Mouse (Mus musculus): Measurements from ENCODE around the gene Eef1a2. TPM values are rescaled to one million over a fixed set of nuclear protein-coding genes. Genes with fewer than 3 reads are reported as not detected.
"Not testable (repeated sequence)": the region's sequence is repeated elsewhere in the genome, so short reads cannot be mapped to it uniquely, and the experiment has no call there.

Eef1a2 gene
- 1,000 to 10,000 TPM in 1 of 2 experiments, 100 to 1,000 TPM in 1; 981 to 1,021 TPM for total RNA-seq (2021)
- long read RNA-seq, experiment 1, transcript Eef1a2-201 (8 exons, 2,084 nt): major isoform, 133 of 169 reads
- long read RNA-seq, experiment 1, partial matches to known transcripts: 31 of 169 reads
- long read RNA-seq, experiment 1, other reads (novel, unspliced or antisense): 5 of 169 reads
- long read RNA-seq, experiment 2, transcript Eef1a2-201 (8 exons, 2,084 nt): major isoform, 99 of 129 reads
- long read RNA-seq, experiment 2, partial matches to known transcripts: 24 of 129 reads
- long read RNA-seq, experiment 2, other reads (novel, unspliced or antisense): 6 of 129 reads

GRCm38 (mm10) chr2:181156248-181157121, at the start of gene Eef1a2:
Gene Eef1a2 (minus strand): TSS chr2:181157014.
- peak; percentile 39 to 49 for DNase-seq
- intact Hi-C loops (cut with DNase I): no loop called here

DNA sequence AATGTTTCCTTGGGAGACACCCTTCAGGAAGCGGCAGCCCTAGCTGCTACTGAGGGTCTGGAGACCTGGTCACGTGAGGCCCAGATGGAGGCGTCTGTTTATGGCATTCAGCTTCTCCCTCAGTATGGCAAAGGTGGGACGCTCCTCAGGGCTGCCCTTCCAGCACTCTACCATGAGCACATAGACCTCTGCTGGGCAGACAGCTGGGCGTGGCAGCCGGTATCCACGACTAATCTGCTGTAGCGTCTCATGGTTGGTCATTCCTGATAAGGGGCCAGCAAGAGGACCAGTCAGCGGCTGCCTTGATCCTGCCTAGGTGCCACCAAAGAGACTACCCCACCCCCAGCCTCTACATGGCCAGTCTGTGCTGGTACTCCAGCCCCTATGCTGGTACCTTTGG, 49.3 kb upstream of the Eef1a2 start:
- DNase-seq: no peak
- intact Hi-C loops (cut with DNase I): no loop called here

GRCm38 (mm10) chr2:181205678-181206077, 48.9 kb upstream of the Eef1a2 start:
- DNase-seq: no peak
- intact Hi-C loops (cut with DNase I): no loop called here

GRCm38 (mm10) chr2:181202886-181203285, 46.1 kb upstream of the Eef1a2 start:
- intact Hi-C loops (cut with DNase I): no loop called here
- no peak for DNase-seq

GRCm38 (mm10) chr2:181202422-181202821, 45.6 kb upstream of the Eef1a2 start, which contains the start of gene Ptk6:
Gene Ptk6 (minus strand): TSS chr2:181202789.
- DNase-seq: no peak
- intact Hi-C loops (cut with DNase I): no loop called here

DNA sequence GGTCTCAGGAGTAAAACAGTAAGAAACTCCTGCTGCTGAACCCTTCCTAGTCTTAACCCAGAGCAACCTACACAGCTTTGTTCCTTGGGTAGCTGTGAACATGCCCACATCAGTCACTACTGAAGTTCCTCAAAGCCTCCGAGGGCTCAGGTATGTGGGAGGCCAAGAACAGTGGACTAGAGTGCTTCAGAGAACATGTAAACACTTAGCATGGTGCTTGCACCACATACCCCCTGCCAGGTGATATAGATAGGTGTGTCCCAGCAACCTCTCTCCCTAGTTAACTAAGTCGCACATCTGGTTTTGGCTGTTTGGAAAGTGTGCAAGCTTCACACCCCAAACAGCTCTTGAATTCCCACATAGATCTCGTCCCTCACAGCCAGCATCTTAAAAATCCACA, 44.8 kb upstream of the Eef1a2 start:
- intact Hi-C loops (cut with DNase I): no loop called here
- DNase-seq: no peak

DNA sequence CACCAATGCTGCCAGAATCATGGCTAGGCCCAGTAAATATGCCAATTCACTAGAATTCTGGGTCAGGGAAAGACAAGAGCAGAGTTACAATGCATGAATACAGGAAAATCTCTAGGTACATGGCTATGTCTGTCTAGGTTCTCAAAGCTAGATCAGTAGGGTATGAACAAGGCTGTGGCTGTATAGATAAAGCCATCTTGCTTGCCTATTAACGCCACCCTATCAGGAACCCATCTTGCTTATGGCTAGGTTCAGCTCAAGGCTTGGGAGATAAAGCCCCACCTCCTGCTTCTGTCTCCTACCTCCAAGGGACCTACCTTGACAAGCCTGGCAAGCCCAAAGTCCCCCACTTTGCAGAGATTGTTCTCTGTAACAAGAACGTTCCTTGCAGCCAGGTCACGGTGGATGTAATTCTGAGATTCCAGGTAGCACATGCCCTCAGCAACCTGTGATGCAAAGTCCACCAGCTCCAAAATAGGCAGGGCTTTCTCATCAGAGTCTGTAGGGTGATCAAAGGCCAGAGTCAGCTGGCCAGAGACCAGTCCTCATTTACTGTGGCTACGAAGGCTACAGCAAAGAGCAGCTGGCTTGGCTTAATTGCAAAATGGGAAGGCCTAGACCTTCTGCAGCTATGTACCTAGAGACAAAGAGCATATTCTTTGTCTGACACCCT, 40.0 kb upstream of the Eef1a2 start:
- DNase-seq: no peak
- intact Hi-C loops (cut with DNase I): no loop called here

- DNase-seq: no peak
These were observed 36.2 kb upstream of the Eef1a2 start for GRCm38 (mm10) chr2:181193044-181193443.

GRCm38 (mm10) chr2:181191936-181192335, 35.1 kb upstream of the Eef1a2 start:
- DNase-seq: no peak
- intact Hi-C loops (cut with DNase I): no loop called here

More at GRCm38 (mm10) chr2:181193044-181193443, 36.2 kb upstream of the Eef1a2 start:
- intact Hi-C loops (cut with DNase I): no loop called here

GRCm38 (mm10) chr2:181191385-181191784, 34.6 kb upstream of the Eef1a2 start:
- DNase-seq; intact Hi-C loops (cut with DNase I): not testable (repeated sequence)

GRCm38 (mm10) chr2:181189321-181189720, 32.5 kb upstream of the Eef1a2 start:
- intact Hi-C loops (cut with DNase I): loop anchor here (2.0 to 10.0 kb wide), 3 partner anchors 31 to 405 kb away; partner anchors contain the start of genes Fndc11, Prpf6, Samd10 and Zfp512b

DNA sequence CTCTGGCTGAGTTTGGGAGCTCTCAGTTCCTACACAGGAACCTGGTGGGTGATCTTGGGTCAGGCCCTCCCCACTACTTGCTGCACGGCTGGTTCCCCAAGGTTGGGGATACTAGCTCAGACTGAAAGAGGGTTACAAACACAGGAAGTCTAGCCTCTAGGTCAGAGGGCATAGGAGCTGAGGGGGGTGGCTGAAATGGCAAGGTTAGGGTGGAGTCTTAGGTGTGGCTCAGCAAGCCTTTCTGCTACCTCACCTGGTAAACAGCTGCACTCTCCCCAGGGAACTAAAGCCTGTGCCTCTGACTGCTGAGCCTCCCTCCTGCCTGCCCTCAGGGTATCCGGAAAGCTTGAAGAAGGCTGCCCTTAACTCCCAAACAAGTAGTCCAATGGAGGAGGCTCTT, 31.9 kb upstream of the Eef1a2 start:
- intact Hi-C loops (cut with DNase I): loop anchor here (2.0 to 10.0 kb wide), 3 partner anchors 32 to 406 kb away; partner anchors contain the start of genes Fndc11, Prpf6, Samd10 and Zfp512b
- peak in 1 of 2 experiments; percentile 7 for DNase-seq

More at GRCm38 (mm10) chr2:181189321-181189720, 32.5 kb upstream of the Eef1a2 start:
- DNase-seq: no peak

GRCm38 (mm10) chr2:181187121-181188000, 30.5 kb upstream of the Eef1a2 start, which contains the start of gene Ppdpf:
Gene Ppdpf (plus strand): TSS chr2:181187247.
- DNase-seq: peak; percentile 91 to 92
- intact Hi-C loops (cut with DNase I): loop anchor here (2.0 to 10.0 kb wide), 3 partner anchors 50 to 407 kb away; partner anchors contain the start of genes Prpf6, Samd10 and Zfp512b

- intact Hi-C loops (cut with DNase I): loop anchor here (1.0 to 10.0 kb wide), 4 partner anchors 51 to 408 kb away; partner anchors contain the start of genes Prpf6, Samd10 and Zfp512b
- DNase-seq: peak; percentile 82 to 86
These were observed 29.8 kb upstream of the Eef1a2 start for GRCm38 (mm10) chr2:181186635-181187034.

GRCm38 (mm10) chr2:181180898-181181297, 24.1 kb upstream of the Eef1a2 start:
- no peak for DNase-seq
- intact Hi-C loops (cut with DNase I): loop anchor here (10.0 kb wide), 1 partner anchor 414 kb away; the partner anchor contains the start of genes Prpf6, Samd10 and Zfp512b

GRCm38 (mm10) chr2:181178471-181178870, 21.7 kb upstream of the Eef1a2 start:
- DNase-seq: no peak
- intact Hi-C loops (cut with DNase I): no loop called here

- intact Hi-C loops (cut with DNase I): no loop called here
- no peak for DNase-seq
These were observed 21.2 kb upstream of the Eef1a2 start for GRCm38 (mm10) chr2:181178015-181178414.

GRCm38 (mm10) chr2:181174646-181175045, 17.8 kb upstream of the Eef1a2 start:
- DNase-seq: no peak
- intact Hi-C loops (cut with DNase I): no loop called here

GRCm38 (mm10) chr2:181166469-181166868, 9.7 kb upstream of the Eef1a2 start:
- intact Hi-C loops (cut with DNase I): no loop called here
- no peak for DNase-seq
